Mouse (Mus musculus): ENCODE results near the gene Gm20422. TPM values are rescaled to one million over a fixed set of nuclear protein-coding genes. Genes with fewer than 3 reads are reported as not detected.

Gene Gm20422
- polyA plus RNA-seq (2015; fragmentation: Nextera tagmentation; extraction: Ambion mirVana) = 0.54 TPM in 1 of 2 replicates, not detected in the other

- H3K4me3 ChIP-seq (ENCODE audit: low read length) = peak within 1 kb of the TSS; percentile 86
- peak; percentile 99 for ATAC-seq
- H3K9ac ChIP-seq (ENCODE audit: low read depth, low read length) = peak within 1 kb of the TSS; percentile 98
- peak within 1 kb of the TSS; percentile 74 for H3K4me2 ChIP-seq (ENCODE audit: low read depth, low read length)
- H3K27me3 ChIP-seq (replicated peaks; ENCODE audit: control insufficient read depth, insufficient read depth, low read length) = no peaks in the 10 kb centered on the region
- H3K9me3 ChIP-seq (ENCODE audit: control insufficient read depth, low read length) = no peaks in the 10 kb centered on the region
- H3K27ac ChIP-seq (ENCODE audit: low read length) = peak within 1 kb of the TSS; percentile 100
- peaks cover 3% of the 10 kb centered on the region for H3K4me1 ChIP-seq (ENCODE audit: control insufficient read depth, insufficient read depth, low read length)
- no peaks in the 10 kb centered on the region for H3K36me3 ChIP-seq (ENCODE audit: control insufficient read depth, insufficient read depth, low read length)
- WGBS = under 1% methylated on average over 41 of the region's 41 CpGs
Measured at GRCm38 (mm10) chr8:69774503-69775148, at the start of gene Gm20422. Gene Gm20422, minus strand, starts transcription at chr8:69774886.

DNA sequence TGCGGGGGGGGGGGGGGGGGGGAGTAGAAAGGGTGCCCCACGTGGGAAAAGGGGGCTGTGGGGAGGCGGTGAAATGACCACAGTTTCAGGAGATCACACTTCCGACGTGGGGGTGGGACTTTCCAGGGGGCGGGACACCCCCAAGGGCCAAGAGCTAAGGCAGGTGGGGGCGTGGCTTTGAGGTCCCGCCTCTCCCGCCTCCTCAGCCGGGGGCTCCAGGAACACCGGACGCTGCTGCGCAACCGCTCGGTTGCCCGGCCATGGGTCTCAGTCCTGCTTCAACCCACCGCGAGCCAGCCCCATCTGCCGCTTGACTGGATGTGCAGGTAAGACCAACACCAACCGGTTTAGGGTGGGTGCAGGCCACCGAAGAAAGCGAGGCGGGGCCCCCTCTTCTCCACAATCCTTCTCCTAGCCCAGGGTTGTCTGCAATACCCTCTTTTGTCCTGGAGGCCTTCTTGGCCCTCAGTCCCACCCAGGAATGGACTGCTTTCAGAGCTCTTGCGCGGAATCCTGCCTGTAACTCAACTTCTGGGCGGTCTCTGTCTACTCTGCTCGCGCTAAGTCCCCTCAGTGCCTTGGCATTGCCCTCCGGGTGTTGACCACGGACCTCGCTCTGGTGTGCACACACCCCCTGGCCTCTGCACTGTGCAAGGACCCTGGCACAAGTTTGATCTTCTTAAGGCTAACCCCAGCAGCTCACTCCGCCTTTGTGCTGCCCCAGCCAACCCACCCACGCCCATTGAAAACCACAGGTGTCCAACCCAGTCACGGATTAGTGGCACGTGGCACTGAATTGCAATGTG is 47.9 kb upstream of the Gm20422 start, which contains the start of gene Lpar2:
Gene Lpar2, plus strand, starts transcription at position 44 of the 806 bp plus-strand sequence.
- ATAC-seq = peak; percentile 87
- Histone ChIP-seq H3K4me1 (ENCODE audit: control insufficient read depth, insufficient read depth, low read length) (peaks cover 13% of the 10 kb centered on the region), H3K27ac (ENCODE audit: low read length) (peak within 1 kb of the TSS; percentile 66), H3K4me3 (ENCODE audit: low read length) (peak within 1 kb of the TSS; percentile 69), H3K4me2 (ENCODE audit: low read depth, low read length) (peak within 1 kb of the TSS; percentile 94), H3K9me3 (ENCODE audit: control insufficient read depth, low read length) (no peaks in the 10 kb centered on the region), H3K36me3 (ENCODE audit: control insufficient read depth, insufficient read depth, low read length) (no peaks in the 10 kb centered on the region), H3K27me3 (replicated peaks; ENCODE audit: control insufficient read depth, insufficient read depth, low read length) (no peaks in the 10 kb centered on the region), H3K9ac (ENCODE audit: low read depth, low read length) (peak within 1 kb of the TSS; percentile 80)
- 1% methylated on average over 32 of the region's 35 CpGs for WGBS

- peak overlapping the region; percentile 94 for H3K4me2 ChIP-seq (ENCODE audit: low read depth, low read length)
- WGBS = under 1% methylated on average over 15 of the region's 22 CpGs
- peaks cover 13% of the 10 kb centered on the region for H3K4me1 ChIP-seq (ENCODE audit: control insufficient read depth, insufficient read depth, low read length)
- peak overlapping the region; percentile 80 for H3K9ac ChIP-seq (ENCODE audit: low read depth, low read length)
- peak; percentile 68 for ATAC-seq
- no peaks in the 10 kb centered on the region for H3K36me3 ChIP-seq (ENCODE audit: control insufficient read depth, insufficient read depth, low read length)
- H3K4me3 ChIP-seq (ENCODE audit: low read length) = peak overlapping the region; percentile 69
- no peaks in the 10 kb centered on the region for H3K27me3 ChIP-seq (replicated peaks; ENCODE audit: control insufficient read depth, insufficient read depth, low read length)
- no peaks in the 10 kb centered on the region for H3K9me3 ChIP-seq (ENCODE audit: control insufficient read depth, low read length)
- H3K27ac ChIP-seq (ENCODE audit: low read length) = no peak overlapping the region; the same call in 1 of the 2 replicates
Measured at GRCm38 (mm10) chr8:69821971-69822385, 47.3 kb upstream of the Gm20422 start.

- peaks cover 13% of the 10 kb centered on the region for H3K4me1 ChIP-seq (ENCODE audit: control insufficient read depth, insufficient read depth, low read length)
- H3K27me3 ChIP-seq (replicated peaks; ENCODE audit: control insufficient read depth, insufficient read depth, low read length) = no peaks in the 10 kb centered on the region
- no peaks in the 10 kb centered on the region for H3K9me3 ChIP-seq (ENCODE audit: control insufficient read depth, low read length)
- 80% methylated on average over 9 of the region's 9 CpGs for WGBS
- ATAC-seq = no peak
- H3K36me3 ChIP-seq (ENCODE audit: control insufficient read depth, insufficient read depth, low read length) = no peaks in the 10 kb centered on the region; the same call in 1 of the 2 replicates
- H3K4me3 ChIP-seq (ENCODE audit: low read length) = no peak overlapping the region
- H3K9ac ChIP-seq (ENCODE audit: low read depth, low read length) = no peak overlapping the region
- H3K27ac ChIP-seq (ENCODE audit: low read length) = no peak overlapping the region
- no peak overlapping the region for H3K4me2 ChIP-seq (ENCODE audit: low read depth, low read length)
Measured at GRCm38 (mm10) chr8:69820466-69820865, 45.8 kb upstream of the Gm20422 start.

- Histone ChIP-seq H3K36me3 (ENCODE audit: control insufficient read depth, insufficient read depth, low read length) (peaks cover 4% of the 10 kb centered on the region; the same call in 1 of the 2 replicates), H3K9me3 (ENCODE audit: control insufficient read depth, low read length) (no peaks in the 10 kb centered on the region), H3K4me2 (ENCODE audit: low read depth, low read length) (no peak overlapping the region), H3K4me3 (ENCODE audit: low read length) (no peak overlapping the region), H3K4me1 (ENCODE audit: control insufficient read depth, insufficient read depth, low read length) (no peaks in the 10 kb centered on the region), H3K27ac (ENCODE audit: low read length) (no peak overlapping the region), H3K27me3 (replicated peaks; ENCODE audit: control insufficient read depth, insufficient read depth, low read length) (no peaks in the 10 kb centered on the region), H3K9ac (ENCODE audit: low read depth, low read length) (no peak overlapping the region)
- no peak for ATAC-seq
- 91% methylated on average over 4 of the region's 4 CpGs for WGBS
Measured at GRCm38 (mm10) chr8:69815396-69815795, 40.7 kb upstream of the Gm20422 start.

- H3K9me3 ChIP-seq (ENCODE audit: control insufficient read depth, low read length) = no peaks in the 10 kb centered on the region
- H3K9ac ChIP-seq (ENCODE audit: low read depth, low read length) = no peak overlapping the region
- no peak overlapping the region for H3K27ac ChIP-seq (ENCODE audit: low read length)
- H3K4me3 ChIP-seq (ENCODE audit: low read length) = no peak overlapping the region
- no peak overlapping the region for H3K4me2 ChIP-seq (ENCODE audit: low read depth, low read length)
- no peaks in the 10 kb centered on the region for H3K4me1 ChIP-seq (ENCODE audit: control insufficient read depth, insufficient read depth, low read length)
- no peak for ATAC-seq
- H3K36me3 ChIP-seq (ENCODE audit: control insufficient read depth, insufficient read depth, low read length) = peaks cover 4% of the 10 kb centered on the region; the same call in 1 of the 2 replicates
- 81% methylated on average over 2 of the region's 2 CpGs for WGBS
- no peaks in the 10 kb centered on the region for H3K27me3 ChIP-seq (replicated peaks; ENCODE audit: control insufficient read depth, insufficient read depth, low read length)
Measured at GRCm38 (mm10) chr8:69814881-69815280, 40.2 kb upstream of the Gm20422 start.

DNA sequence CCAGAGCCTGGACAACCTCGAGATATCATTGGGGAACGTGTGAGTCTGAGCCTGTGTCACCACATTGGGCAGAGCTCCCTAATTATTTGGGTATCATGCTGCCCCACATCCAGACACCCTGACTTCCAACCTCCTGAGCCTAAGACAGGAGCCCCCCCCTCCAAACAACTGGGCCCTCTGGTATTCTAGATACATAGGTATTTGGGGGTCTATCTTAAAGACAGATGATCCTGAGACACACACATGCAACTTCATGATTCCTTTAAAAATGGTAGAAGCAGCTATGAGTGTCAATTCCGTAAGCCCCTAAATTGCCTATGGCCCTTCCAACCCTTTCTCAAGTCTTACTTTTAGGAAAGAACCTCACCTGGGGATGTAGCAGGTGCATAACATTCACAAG is 35.1 kb upstream of the Gm20422 start:
- 0 out of 2 replicates have a peak, but pooled peaks cover 3% of the 10 kb centered on the region for H3K4me1 ChIP-seq (ENCODE audit: control insufficient read depth, insufficient read depth, low read length)
- H3K27ac ChIP-seq (ENCODE audit: low read length) = no peak overlapping the region
- H3K4me3 ChIP-seq (ENCODE audit: low read length) = no peak overlapping the region
- no peaks in the 10 kb centered on the region for H3K9me3 ChIP-seq (ENCODE audit: control insufficient read depth, low read length)
- H3K36me3 ChIP-seq (ENCODE audit: control insufficient read depth, insufficient read depth, low read length) = peaks cover 22% of the 10 kb centered on the region
- no peak overlapping the region for H3K9ac ChIP-seq (ENCODE audit: low read depth, low read length)
- ATAC-seq = no peak
- H3K27me3 ChIP-seq (replicated peaks; ENCODE audit: control insufficient read depth, insufficient read depth, low read length) = no peaks in the 10 kb centered on the region
- H3K4me2 ChIP-seq (ENCODE audit: low read depth, low read length) = no peak overlapping the region
- WGBS = 56% methylated on average over 3 of the region's 3 CpGs

DNA sequence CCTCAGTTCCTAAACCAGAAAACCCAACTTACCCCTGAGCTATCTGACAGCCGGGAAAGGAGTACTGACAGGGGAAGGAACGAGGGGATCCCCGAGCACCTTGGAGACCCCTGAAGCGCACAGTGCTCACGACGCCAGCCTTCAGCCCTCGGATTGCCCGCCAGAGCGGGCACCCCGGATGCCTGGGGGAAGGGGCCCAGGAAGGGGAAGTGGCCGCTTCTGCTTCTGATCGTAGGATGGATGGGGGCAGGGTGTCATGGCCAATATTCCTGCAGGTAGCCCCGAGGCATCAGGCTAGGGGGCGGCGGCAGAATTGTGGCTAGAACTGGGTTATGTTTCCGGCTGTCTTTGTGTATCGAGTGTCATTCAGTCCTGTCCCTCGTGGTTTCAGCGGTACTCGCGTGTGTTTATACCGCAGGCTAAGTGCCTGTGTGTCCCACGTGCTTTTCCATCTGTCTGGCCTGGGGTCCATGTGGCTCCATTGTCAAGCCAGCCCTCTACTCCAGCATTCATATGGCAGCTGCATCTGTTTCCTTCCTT is 34.2 kb upstream of the Gm20422 start:
- WGBS = 2% methylated on average over 23 of the region's 23 CpGs
- Histone ChIP-seq H3K27ac (ENCODE audit: low read length) (no peak overlapping the region), H3K4me3 (ENCODE audit: low read length) (peak overlapping the region; percentile 66), H3K9ac (ENCODE audit: low read depth, low read length) (peak overlapping the region; percentile 74), H3K4me1 (ENCODE audit: control insufficient read depth, insufficient read depth, low read length) (0 out of 2 replicates have a peak, but pooled peaks cover 3% of the 10 kb centered on the region), H3K4me2 (ENCODE audit: low read depth, low read length) (peak overlapping the region; percentile 98), H3K9me3 (ENCODE audit: control insufficient read depth, low read length) (no peaks in the 10 kb centered on the region), H3K36me3 (ENCODE audit: control insufficient read depth, insufficient read depth, low read length) (peaks cover 19% of the 10 kb centered on the region), H3K27me3 (replicated peaks; ENCODE audit: control insufficient read depth, insufficient read depth, low read length) (no peaks in the 10 kb centered on the region)
- peak; percentile 62 for ATAC-seq

Data from intestine, embryonic 16.5 days (tissue).